Mouse (Mus musculus) kidney, adult 9 months (tissue): ENCODE data around the gene Rab20.
A peak's percentile ranks its signal among the peaks of the same experiment; 100 is the strongest.

Experiments
- DNase-seq: peaks from one replicate; pipeline ENCODE4 v3.0.0; 2022

Rab20 gene

GRCm38 (mm10) chr8:11452152-11452551, 26.4 kb downstream of the Rab20 start:
- DNase-seq, result no peak

GRCm38 (mm10) chr8:11450184-11451113, 28.1 kb downstream of the Rab20 start:
- peak; percentile 77 for DNase-seq

GRCm38 (mm10) chr8:11447910-11448570, 30.5 kb downstream of the Rab20 start:
- DNase-seq, result no peak

- no peak for DNase-seq
Observed at GRCm38 (mm10) chr8:11445790-11446189, 32.7 kb downstream of the Rab20 start.

- no peak for DNase-seq
Observed at GRCm38 (mm10) chr8:11444216-11444615, 34.3 kb downstream of the Rab20 start.

GRCm38 (mm10) chr8:11443611-11444010, 34.9 kb downstream of the Rab20 start:
- DNase-seq, result no peak

- DNase-seq, result no peak
Observed at GRCm38 (mm10) chr8:11441291-11441690, 37.2 kb downstream of the Rab20 start.

GRCm38 (mm10) chr8:11437862-11438261, 40.6 kb downstream of the Rab20 start:
- no peak for DNase-seq

- DNase-seq, result peak; percentile 52
Observed at GRCm38 (mm10) chr8:11430688-11431087, 47.8 kb downstream of the Rab20 start.

GRCm38 (mm10) chr8:11423091-11423490, 55.4 kb downstream of the Rab20 start:
- no peak for DNase-seq

- no peak for DNase-seq
Observed at GRCm38 (mm10) chr8:11421968-11422367, 56.5 kb downstream of the Rab20 start.

- peak; percentile 56 for DNase-seq
Observed at GRCm38 (mm10) chr8:11421105-11421504, 57.4 kb downstream of the Rab20 start.

- DNase-seq, result peak; percentile 67
Observed at GRCm38 (mm10) chr8:11419645-11420044, 58.9 kb downstream of the Rab20 start.

- no peak for DNase-seq
Observed at GRCm38 (mm10) chr8:11419232-11419631, 59.3 kb downstream of the Rab20 start.

- DNase-seq, result no peak
Observed at GRCm38 (mm10) chr8:11417762-11418161, 60.7 kb downstream of the Rab20 start.

- no peak for DNase-seq
Observed at GRCm38 (mm10) chr8:11415089-11415488, 63.4 kb downstream of the Rab20 start.

GRCm38 (mm10) chr8:11414304-11414703, 64.2 kb downstream of the Rab20 start:
- no peak for DNase-seq

GRCm38 (mm10) chr8:11412450-11412849, 66.1 kb downstream of the Rab20 start:
- DNase-seq, result no peak

GRCm38 (mm10) chr8:11411504-11412124, 66.9 kb downstream of the Rab20 start:
- DNase-seq, result no peak

GRCm38 (mm10) chr8:11405722-11406481, 72.6 kb downstream of the Rab20 start:
- peak; percentile 60 for DNase-seq

GRCm38 (mm10) chr8:11404614-11405013, 73.9 kb downstream of the Rab20 start:
- DNase-seq, result no peak

- no peak for DNase-seq
Observed at GRCm38 (mm10) chr8:11403813-11404212, 74.7 kb downstream of the Rab20 start.
